ENCODE assay signal across 18 mouse cellular contexts in the genomic region with DNA sequence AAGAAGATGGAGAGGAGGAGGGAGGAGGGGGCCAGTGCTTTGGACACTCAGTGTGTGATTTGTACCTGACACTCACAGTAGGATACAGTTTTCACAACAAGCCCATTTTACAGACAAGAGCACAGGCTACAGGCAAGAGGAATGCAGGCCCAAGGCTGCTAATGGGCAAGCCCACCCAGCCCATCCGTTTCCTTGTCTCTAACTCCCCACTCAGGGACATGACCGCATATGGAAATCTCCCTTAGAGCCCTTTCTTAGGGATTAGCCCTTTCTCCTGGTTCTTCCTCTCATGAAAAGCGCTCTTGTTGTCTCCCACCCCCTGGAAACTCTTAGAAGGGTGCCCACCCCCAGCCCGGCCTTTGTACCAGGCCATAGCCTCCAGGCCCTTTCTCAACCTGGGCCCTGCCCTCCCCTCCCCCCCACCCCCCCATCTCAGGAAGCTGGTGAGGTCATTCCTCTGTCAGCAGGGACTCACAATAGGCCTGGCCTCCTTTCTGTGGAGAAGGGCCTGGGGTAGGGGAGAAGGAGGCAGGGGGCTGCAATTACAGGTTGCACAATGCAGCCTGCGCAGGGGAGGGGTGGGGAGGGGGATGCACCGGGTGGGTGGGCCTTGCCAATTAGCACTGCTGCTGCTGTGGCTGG. TPM values are rescaled to one million over a fixed set of nuclear protein-coding genes. Genes with fewer than 3 reads are reported as not detected.
DNase-seq lines count a peak whose midpoint lies in the region; ATAC-seq and TF ChIP-seq lines count a peak whose summit lies in the region.
"Had no signal": no experiment of that assay in that cellular context is flagged by ENCODE, and none has a peak within 500 bp of the region (broad histone marks: within the 10 kb centered on the region; RNA-seq: fewer than 3 reads in every experiment).

No protein-coding gene starts in this region.

- DNase-seq in midbrain, embryonic 11.5 days (ENCODE audit: low spot score, missing footprints): peak; percentile 92
- DNase-seq in midbrain, postnatal 0 days (ENCODE audit: low spot score): no peak
- peak; percentile 64 for DNase-seq in embryo, embryonic 10.5 days (ENCODE audit: low spot score)
- no peak for DNase-seq in urinary bladder, postnatal 36 days (ENCODE audit: low spot score in 2 of 2)
- DNase-seq in heart, adult 18-20 months: no peak
- DNase-seq in urinary bladder, postnatal 25 days (ENCODE audit: low spot score): no peak
- DNase-seq: adrenal gland, adult 2 months; heart, postnatal 10 days; kidney, postnatal 10 days; layer of hippocampus, adult 9-11 months; lung, postnatal 10 days had no signal

- no peaks in the 10 kb centered on the region for H3K9me3 ChIP-seq in midbrain, embryonic 11.5 days (ENCODE audit: control insufficient read depth, low read length)
- no peaks in the 10 kb centered on the region for H3K9me3 ChIP-seq in midbrain, postnatal 0 days (ENCODE audit: low read length)
- no peaks in the 10 kb centered on the region for H3K9me3 ChIP-seq in forebrain, embryonic 13.5 days (replicated peaks)
- no peaks in the 10 kb centered on the region for H3K9me3 ChIP-seq in midbrain, embryonic 13.5 days
- H3K9me3 ChIP-seq: intestine, embryonic 15.5 days; limb, embryonic 12.5 days had no signal

- no peak overlapping the region for H3K27ac ChIP-seq in midbrain, embryonic 11.5 days (ENCODE audit: low read depth, low read length)
- H3K27ac ChIP-seq in midbrain, postnatal 0 days (ENCODE audit: low read depth, low read length): no peak overlapping the region
- H3K27ac ChIP-seq in forebrain, embryonic 13.5 days: peak overlapping the region; percentile 69
- H3K27ac ChIP-seq in midbrain, embryonic 13.5 days: no peak overlapping the region; the same call in 1 of the 2 replicates
- H3K27ac ChIP-seq: intestine, embryonic 15.5 days had no signal

- 19% methylated on average over 5 of the region's 6 CpGs for WGBS in midbrain, embryonic 11.5 days
- 37% methylated on average over 4 of the region's 6 CpGs for WGBS in midbrain, postnatal 0 days
- 7% methylated on average over 6 of the region's 6 CpGs for WGBS in forebrain, embryonic 13.5 days
- 12% methylated on average over 6 of the region's 6 CpGs for WGBS in midbrain, embryonic 13.5 days

- no peaks in the 10 kb centered on the region for H3K27me3 ChIP-seq in midbrain, embryonic 11.5 days (ENCODE audit: control insufficient read depth, insufficient read depth, low read length)
- 0 out of 2 replicates have a peak, but pooled peaks cover 3% of the 10 kb centered on the region for H3K27me3 ChIP-seq in midbrain, postnatal 0 days (ENCODE audit: insufficient read depth, low read length)
- H3K27me3 ChIP-seq in forebrain, embryonic 13.5 days: no peaks in the 10 kb centered on the region
- H3K27me3 ChIP-seq in midbrain, embryonic 13.5 days: 0 out of 2 replicates have a peak, but pooled peaks cover 3% of the 10 kb centered on the region

- no peaks in the 10 kb centered on the region for H3K36me3 ChIP-seq in midbrain, embryonic 11.5 days (ENCODE audit: control insufficient read depth, insufficient read depth, low read length)
- no peaks in the 10 kb centered on the region for H3K36me3 ChIP-seq in midbrain, postnatal 0 days (ENCODE audit: insufficient read depth, low read length)
- no peaks in the 10 kb centered on the region for H3K36me3 ChIP-seq in forebrain, embryonic 13.5 days (ENCODE audit: poor library complexity, severe bottlenecking)
- H3K36me3 ChIP-seq in midbrain, embryonic 13.5 days: no peaks in the 10 kb centered on the region
- H3K36me3 ChIP-seq: intestine, embryonic 15.5 days; limb, embryonic 12.5 days had no signal

- peak; percentile 88 for ATAC-seq in midbrain, embryonic 11.5 days (ENCODE audit: low FRiP score)
- no peak for ATAC-seq in midbrain, postnatal 0 days (ENCODE audit: low FRiP score)
- ATAC-seq in forebrain, embryonic 13.5 days: peak; percentile 84
- peak; percentile 72 for ATAC-seq in midbrain, embryonic 13.5 days
- ATAC-seq: CD4-positive, CD25-positive, alpha-beta regulatory T cell, adult 4 months; intestine, embryonic 15.5 days had no signal

- no peak overlapping the region for H3K4me3 ChIP-seq in midbrain, embryonic 11.5 days (ENCODE audit: low read depth, low read length)
- no peak overlapping the region for H3K4me3 ChIP-seq in midbrain, postnatal 0 days (ENCODE audit: low read depth, low read length)
- H3K4me3 ChIP-seq in forebrain, embryonic 13.5 days: no peak overlapping the region
- no peak overlapping the region for H3K4me3 ChIP-seq in midbrain, embryonic 13.5 days (replicated peaks)
- H3K4me3 ChIP-seq: erythroblast, embryonic 14.5 days; intestine, embryonic 15.5 days; limb, embryonic 12.5 days had no signal

- no peak overlapping the region for H3K4me2 ChIP-seq in midbrain, embryonic 11.5 days
- H3K4me2 ChIP-seq in midbrain, postnatal 0 days (ENCODE audit: low read depth, low read length, poor library complexity, severe bottlenecking): no peak overlapping the region
- H3K4me2 ChIP-seq in forebrain, embryonic 13.5 days: no peak overlapping the region
- no peak overlapping the region for H3K4me2 ChIP-seq in midbrain, embryonic 13.5 days (replicated peaks)
- H3K4me2 ChIP-seq: intestine, embryonic 15.5 days; limb, embryonic 12.5 days had no signal

- no peak overlapping the region for H3K9ac ChIP-seq in midbrain, embryonic 11.5 days (ENCODE audit: low read length)
- no peak overlapping the region for H3K9ac ChIP-seq in midbrain, postnatal 0 days (replicated peaks; ENCODE audit: low read length, poor library complexity, severe bottlenecking)
- H3K9ac ChIP-seq in forebrain, embryonic 13.5 days: no peak overlapping the region
- no peak overlapping the region for H3K9ac ChIP-seq in midbrain, embryonic 13.5 days (replicated peaks)
- H3K9ac ChIP-seq: intestine, embryonic 15.5 days; limb, embryonic 12.5 days had no signal

- TF ChIP-seq CTCF in midbrain, postnatal 0 days (IDR thresholded peaks at IDR 0.05): no peak

- peaks cover 10% of the 10 kb centered on the region for H3K4me1 ChIP-seq in midbrain, embryonic 11.5 days (ENCODE audit: control insufficient read depth, insufficient read depth, low read length)
- H3K4me1 ChIP-seq in midbrain, postnatal 0 days (ENCODE audit: insufficient read depth, low read length): no peaks in the 10 kb centered on the region
- H3K4me1 ChIP-seq in forebrain, embryonic 13.5 days: peaks cover 42% of the 10 kb centered on the region
- H3K4me1 ChIP-seq in midbrain, embryonic 13.5 days (replicated peaks): peaks cover 10% of the 10 kb centered on the region; the same call in 1 of the 2 replicates
- H3K4me1 ChIP-seq: intestine, embryonic 15.5 days had no signal

RNA-seq across cellular contexts. Expression of a gene that starts 13.8 kb away (rescaled TPM):
- polyA plus RNA-seq in midbrain, embryonic 11.5 days (2014; fragmentation: Nextera tagmentation; extraction: Ambion mirVana): 6.3 and 8.0 TPM in 2 replicates
- 41.1 and 48.0 TPM in 2 replicates for total RNA-seq in midbrain, postnatal 0 days (2014; rRNA removed)
- polyA plus RNA-seq in midbrain, postnatal 0 days (2015; fragmentation: Nextera tagmentation; extraction: Ambion mirVana): 18.1 and 20.3 TPM in 2 replicates
- polyA plus RNA-seq in forebrain, embryonic 13.5 days (2015; fragmentation: Nextera tagmentation; extraction: Ambion mirVana): 84.8 and 104 TPM in 2 replicates
- 10.0 and 18.2 TPM in 2 replicates for polyA plus RNA-seq in midbrain, embryonic 13.5 days (2015; fragmentation: Nextera tagmentation; extraction: Ambion mirVana)
- not detected for total RNA-seq in heart, adult 18-20 months (2021)
- total RNA-seq: adrenal gland, adult 2 months; gastrocnemius, adult 8-10 months had no signal
- polyA plus RNA-seq: adrenal gland, adult 2 months; CD4-positive, CD25-positive, alpha-beta regulatory T cell, adult 4 months; erythroblast, embryonic 14.5 days had no signal

RNA-seq across cellular contexts. Expression of a gene that starts 40.7 kb away (rescaled TPM):
- polyA plus RNA-seq in midbrain, embryonic 11.5 days (2014; fragmentation: Nextera tagmentation; extraction: Ambion mirVana): 27.8 and 31.4 TPM in 2 replicates
- total RNA-seq in midbrain, postnatal 0 days (2014; rRNA removed): 14.9 and 19.9 TPM in 2 replicates
- 4.7 TPM in 2 replicates for polyA plus RNA-seq in midbrain, postnatal 0 days (2015; fragmentation: Nextera tagmentation; extraction: Ambion mirVana)
- 10.7 and 13.0 TPM in 2 replicates for polyA plus RNA-seq in forebrain, embryonic 13.5 days (2015; fragmentation: Nextera tagmentation; extraction: Ambion mirVana)
- polyA plus RNA-seq in midbrain, embryonic 13.5 days (2015; fragmentation: Nextera tagmentation; extraction: Ambion mirVana): 15.5 and 16.7 TPM in 2 replicates
- total RNA-seq in heart, adult 18-20 months (2021): under 1 TPM; 0.62 to 0.72 TPM
- polyA plus RNA-seq: CD4-positive, CD25-positive, alpha-beta regulatory T cell, adult 4 months; erythroblast, embryonic 14.5 days had no signal

Comparison
In these comparisons a context has a peak if more than half of its experiments do, and no peak if none do; other contexts are left out.
1. DNase-seq: peak in midbrain, embryonic 11.5 days (single experiment) and embryo, embryonic 10.5 days (single experiment); none in midbrain, postnatal 0 days (single experiment), urinary bladder, postnatal 36 days (0 of 2), heart, adult 18-20 months (0 of 2) and urinary bladder, postnatal 25 days (single experiment).